Mouse (Mus musculus) frontal cortex, postnatal 14 days (tissue): ENCODE measurements around the gene Cracr2a.

Source experiments
- DNase-seq, 2 experiments: peaks; one replicate each; pipeline ENCODE4 v3.0.0; 2022; ENCODE audit warnings: low spot score in 2 of 2

Cracr2a gene

GRCm38 (mm10) chr6:127625135-127625534, 64.0 kb downstream of the Cracr2a start:
- DNase-seq: peak in 1 of 2 experiments; percentile 63

GRCm38 (mm10) chr6:127627453-127627852, 66.3 kb downstream of the Cracr2a start:
- no peak for DNase-seq

DNA sequence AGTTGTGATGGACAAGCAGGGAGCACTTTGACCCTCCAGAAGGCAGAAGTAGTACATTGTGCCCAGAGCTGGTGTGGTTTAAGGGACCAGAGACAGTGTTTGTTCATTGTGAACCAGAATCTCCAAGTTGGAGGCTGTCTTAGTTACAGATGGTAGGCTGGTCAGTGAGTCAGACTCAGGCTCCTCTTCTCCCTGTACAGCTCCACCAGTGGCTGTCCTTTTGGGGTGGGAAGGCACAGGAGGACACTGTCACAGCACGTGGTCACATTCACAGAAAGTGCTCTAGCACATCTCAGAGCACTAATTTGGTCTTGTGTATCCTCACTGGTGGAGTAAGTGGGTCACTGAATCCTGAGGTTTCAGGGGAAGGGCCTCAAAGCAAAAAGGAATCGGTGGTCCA, 68.1 kb downstream of the Cracr2a start:
- no peak for DNase-seq

DNA sequence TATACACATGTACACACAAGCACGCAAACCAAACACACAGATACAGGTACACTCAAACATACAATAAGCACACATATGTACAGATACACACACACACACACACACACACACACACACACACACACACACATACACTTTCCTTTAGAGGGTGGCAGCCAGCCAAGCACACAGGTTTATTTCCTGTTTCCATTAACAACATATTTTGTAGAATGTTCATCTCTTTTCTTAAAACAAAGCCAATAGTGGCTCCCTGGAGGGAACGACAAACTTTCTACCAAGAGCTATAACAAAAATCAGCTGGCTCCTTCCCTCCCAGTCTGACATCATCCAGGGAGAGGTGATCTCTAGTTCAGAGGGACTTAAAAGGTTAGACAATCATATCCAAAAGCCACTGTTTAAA, 73.7 kb downstream of the Cracr2a start:
- no peak for DNase-seq

DNA sequence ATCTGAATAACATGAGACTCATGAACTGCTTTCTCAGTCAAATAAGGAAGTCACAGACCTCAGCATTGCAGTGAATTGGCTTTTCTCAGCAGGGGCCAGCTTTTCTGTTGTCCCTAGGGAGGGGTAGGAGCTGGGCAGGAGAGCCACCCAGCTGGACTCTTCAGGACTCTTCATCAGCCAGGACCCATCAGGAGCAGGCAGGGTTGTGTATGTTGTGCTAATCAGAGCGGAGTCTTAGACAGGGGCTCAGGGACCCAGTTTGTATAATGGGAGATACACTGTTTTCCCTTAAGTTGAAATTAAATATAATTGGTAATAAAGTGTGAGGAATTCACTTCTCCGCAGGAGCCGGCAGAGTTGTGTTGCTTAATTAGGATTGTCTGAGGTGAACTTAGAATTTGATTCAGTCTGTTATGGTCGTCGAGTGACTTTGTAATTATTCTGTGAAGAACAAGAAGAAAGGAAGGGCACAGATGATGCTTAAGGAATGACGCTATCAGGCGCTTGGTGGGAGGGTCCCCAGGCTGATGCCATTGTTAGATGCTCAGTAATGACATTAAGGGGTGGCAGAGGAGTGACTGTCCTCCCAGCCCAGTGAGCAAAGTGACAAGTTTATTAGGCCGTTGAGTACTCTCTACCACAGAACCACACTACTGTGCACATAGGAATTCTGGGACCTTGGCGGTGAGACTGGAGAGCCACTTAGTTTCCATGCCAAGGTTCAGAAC, 74.5 kb downstream of the Cracr2a start:
- no peak for DNase-seq

DNA sequence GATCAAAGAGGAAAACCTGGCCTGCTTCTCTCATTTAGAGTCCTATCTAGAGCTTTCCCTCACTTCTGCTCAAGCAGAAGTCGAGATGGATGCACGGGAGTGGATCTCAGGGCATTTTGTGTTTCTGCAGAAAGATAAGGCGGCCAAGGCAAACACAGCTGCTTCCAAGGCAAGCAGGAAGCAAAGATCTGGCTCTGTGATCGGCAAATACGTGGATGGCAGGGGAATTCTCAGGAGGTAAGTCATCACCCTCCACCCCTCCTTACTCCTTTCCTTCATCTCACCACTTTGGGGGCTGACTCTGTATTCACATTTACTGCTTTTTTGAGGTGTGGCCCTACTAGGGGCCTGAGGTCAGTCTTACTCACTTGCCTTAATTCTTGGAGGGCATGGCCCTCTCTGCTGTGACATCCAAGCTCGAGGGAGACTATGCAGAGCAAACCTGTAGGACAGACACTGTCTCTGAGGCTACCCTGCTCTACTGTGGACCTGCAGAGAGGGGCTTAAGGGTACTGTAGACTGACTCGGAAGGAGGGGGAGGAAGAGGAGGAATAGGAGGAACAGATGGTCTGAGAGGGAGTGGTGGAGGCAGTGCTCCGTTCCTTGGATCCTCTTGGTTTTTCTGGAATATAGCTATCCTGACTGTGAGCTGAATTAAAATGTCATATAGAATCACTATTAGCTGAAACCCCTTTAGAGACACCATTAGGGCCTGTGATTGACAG, 80.1 kb downstream of the Cracr2a start:
- DNase-seq: no peak

DNA sequence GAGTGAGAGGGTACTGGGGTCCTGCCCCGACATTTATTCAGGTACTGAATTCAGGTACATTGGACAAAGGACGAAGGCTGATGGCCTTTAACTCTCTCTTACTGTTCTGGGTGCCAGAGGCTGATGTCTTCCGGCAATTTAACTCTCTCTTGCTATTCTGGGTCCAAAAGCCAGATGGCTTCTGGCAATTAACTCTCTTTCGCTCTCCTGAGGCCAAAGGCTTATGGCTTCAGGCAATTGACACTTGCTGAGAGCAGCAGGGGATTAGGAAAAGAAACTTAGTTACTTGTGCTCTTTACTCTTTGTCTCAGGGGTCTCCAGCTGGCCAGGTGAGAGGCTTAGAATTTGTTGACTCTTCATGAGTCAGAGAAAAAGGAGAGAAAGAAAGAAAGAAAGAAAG, 94.8 kb downstream of the Cracr2a start:
- no peak for DNase-seq

GRCm38 (mm10) chr6:127657152-127657551, 96.0 kb downstream of the Cracr2a start:
- no peak for DNase-seq

DNA sequence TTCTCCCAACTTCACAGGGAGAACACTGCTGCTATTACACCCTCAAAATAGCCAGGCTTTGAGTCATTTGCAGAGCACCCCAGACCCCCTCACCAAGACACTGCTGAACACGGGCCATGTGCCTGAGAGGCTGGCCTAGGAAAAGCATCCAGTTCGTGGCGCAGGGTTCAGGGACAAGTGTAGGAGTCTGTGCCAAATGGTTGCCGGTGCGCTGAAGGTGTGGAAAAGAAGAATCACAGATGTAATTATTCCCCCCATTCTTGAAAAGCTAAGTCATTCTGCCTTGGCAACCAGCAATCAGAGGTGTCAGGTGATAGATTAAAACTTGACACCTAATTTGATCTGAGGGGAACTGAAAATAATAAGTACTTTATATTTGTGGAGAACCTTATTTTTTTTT, 98.3 kb downstream of the Cracr2a start:
- DNase-seq: no peak

GRCm38 (mm10) chr6:127659966-127660365, 98.8 kb downstream of the Cracr2a start:
- no peak for DNase-seq

GRCm38 (mm10) chr6:127661717-127662292, 100.7 kb downstream of the Cracr2a start:
- peak in 1 of 2 experiments; percentile 47 for DNase-seq

DNA sequence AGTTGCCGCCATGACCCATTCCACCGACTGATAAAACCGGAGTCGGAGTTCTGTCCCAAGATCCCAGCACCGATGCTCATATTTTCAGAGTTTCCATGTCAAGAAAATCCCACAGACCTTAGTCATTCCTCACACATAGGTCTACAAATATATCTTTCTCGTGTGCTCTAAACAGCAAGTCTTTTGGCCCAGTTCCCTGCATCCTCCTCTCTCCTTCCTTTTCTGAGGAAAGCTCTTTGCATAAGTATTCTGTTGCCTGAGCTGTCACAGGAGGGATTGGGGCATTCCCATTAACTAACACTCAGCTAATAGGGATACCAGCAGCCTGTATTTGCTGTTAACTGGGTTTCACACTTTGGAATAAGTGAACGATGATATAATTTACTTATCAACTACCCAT, 102.1 kb downstream of the Cracr2a start:
- no peak for DNase-seq

- no peak for DNase-seq
These were observed 108.2 kb downstream of the Cracr2a start for GRCm38 (mm10) chr6:127669313-127669712.

DNA sequence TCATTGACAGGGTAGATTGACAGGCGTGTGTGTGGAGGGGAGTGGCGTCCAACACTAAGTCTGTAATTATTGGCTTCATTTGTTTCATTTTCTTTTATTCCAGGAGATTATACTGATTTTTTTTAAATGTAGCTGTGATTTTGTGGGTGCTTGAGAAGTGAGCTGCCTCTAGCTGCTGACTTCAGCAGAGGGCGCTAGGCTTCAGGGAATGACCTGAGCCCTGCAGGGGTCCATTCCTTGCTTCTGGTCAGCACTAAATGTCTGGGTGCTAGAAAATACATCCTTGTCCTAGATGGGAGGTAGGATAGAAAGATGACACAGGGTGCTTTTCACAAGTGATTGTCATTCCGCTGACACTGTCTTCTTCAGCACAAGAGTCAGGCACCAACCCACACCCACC, 108.9 kb downstream of the Cracr2a start:
- DNase-seq: no peak

- no peak for DNase-seq
These were observed 110.9 kb downstream of the Cracr2a start for GRCm38 (mm10) chr6:127672071-127672470.

DNA sequence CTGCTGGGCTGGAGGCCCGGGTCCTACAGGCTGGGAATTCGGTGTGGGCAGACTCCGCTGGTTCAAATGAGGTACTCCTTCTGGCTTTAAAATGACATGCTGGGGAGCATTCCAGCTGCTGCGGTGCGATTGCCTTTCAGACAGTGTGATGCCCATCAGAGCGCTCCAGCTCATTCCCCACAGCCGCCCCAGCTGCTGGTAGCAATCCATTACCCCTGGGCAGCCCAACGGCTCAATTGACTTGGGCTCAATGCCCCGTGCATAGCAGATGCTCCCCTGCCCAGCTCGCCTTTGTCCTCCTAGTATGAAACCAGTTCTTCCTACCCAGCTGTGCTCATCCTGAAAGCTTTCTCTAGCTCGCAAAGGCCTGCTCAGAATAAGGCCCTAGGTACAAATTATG, 115.7 kb downstream of the Cracr2a start:
- DNase-seq: no peak

GRCm38 (mm10) chr6:127678320-127678719, 117.2 kb downstream of the Cracr2a start:
- DNase-seq: no peak

- DNase-seq: no peak
These were observed 117.9 kb downstream of the Cracr2a start for GRCm38 (mm10) chr6:127678998-127679397.

DNA sequence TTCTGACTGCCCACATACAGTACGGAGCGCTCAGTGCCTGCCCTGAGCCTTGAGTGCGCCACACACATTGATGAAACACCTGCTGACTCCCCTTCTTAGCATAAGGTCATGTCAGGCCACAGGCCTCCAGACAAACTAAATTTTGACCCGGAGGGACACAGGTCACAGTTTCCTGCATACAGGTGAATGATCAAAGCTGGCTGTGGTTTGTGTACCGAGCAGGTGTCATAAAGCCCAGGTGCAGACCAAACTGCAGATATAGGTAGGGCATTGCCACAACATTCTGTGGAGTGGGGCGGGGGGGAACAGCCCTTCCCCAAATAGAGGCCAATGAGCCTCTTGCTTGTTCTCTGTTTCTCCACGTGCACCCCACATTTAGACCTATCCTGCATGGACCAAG, 119.6 kb downstream of the Cracr2a start:
- DNase-seq: no peak

DNA sequence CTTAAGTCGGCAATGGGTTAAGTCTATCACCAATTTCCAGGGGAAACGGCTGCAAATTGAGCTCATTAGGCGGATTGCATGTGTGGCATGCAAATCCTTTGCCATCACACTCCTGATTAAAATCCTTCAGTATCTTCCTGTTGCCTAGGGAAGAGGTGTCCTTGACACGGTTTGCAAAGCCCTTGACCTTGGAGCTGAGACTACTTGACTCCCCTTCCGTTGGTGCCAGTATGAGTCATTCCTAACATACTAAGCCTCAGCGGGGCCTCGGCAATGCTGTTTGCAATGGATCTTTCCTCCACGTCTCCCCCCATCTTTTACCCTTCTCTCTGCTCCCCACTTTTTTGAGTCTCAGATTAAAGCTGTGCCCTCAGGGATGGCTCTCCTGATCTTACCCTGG, 122.4 kb downstream of the Cracr2a start:
- DNase-seq: no peak

GRCm38 (mm10) chr6:127684981-127685380, 123.8 kb downstream of the Cracr2a start:
- no peak for DNase-seq

DNA sequence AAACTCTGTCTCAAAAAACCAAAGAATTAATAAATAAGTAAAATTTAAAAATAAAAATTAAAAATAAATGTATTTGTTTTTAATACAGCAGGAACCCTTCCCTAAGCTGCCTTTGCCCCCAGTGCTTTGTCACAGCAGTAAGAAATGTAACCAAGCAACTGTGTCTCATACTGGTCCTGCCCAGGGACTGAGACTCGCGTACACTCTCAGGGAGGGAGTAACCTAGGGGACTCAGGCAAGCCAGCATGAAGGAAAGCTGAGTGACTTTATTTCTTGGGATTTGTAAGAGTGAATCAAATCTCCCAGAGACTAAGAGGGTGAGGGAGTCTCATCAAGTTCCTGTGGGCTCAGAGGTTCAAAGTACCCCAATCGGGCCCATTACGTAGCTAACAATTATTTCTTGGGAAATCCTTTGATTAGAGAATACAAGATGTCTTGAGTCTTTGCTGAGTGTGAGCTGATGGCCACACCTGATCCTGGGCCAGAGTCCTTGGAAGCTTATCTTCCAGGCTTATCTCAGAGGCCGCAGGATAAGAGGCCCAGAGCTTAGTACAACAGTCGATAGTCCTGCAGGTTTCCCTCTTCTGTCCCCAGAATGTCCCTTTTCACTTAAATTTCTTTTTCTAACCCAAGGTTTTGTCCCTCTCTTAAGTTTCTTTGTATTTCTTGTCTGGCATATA, 126.2 kb downstream of the Cracr2a start:
- no peak for DNase-seq
